ENCODE assay signal across 7 mouse cellular contexts in genomic region chr16:91597672-91598010, GRCm38 (mm10). TPM values are rescaled to one million over a fixed set of nuclear protein-coding genes. Genes with fewer than 3 reads are reported as not detected.
A peak's percentile ranks its signal among the peaks of the same experiment; 100 is the strongest.
DNase-seq lines count a peak whose midpoint lies in the region; ATAC-seq lines count a peak whose summit lies in the region.

Gene Tmem50b, minus strand, starts transcription at chr16:91597800.

- 0 out of 2 replicates have a peak, but pooled peaks cover 9% of the 10 kb centered on the region for H3K27me3 ChIP-seq in embryonic facial prominence, embryonic 12.5 days
- no peaks in the 10 kb centered on the region for H3K27me3 ChIP-seq in limb, embryonic 11.5 days (ENCODE audit: control insufficient read depth, insufficient read depth, low read length)
- peaks cover 3% of the 10 kb centered on the region; the same call in 1 of the 2 replicates for H3K27me3 ChIP-seq in midbrain, embryonic 14.5 days (ENCODE audit: control insufficient read depth, insufficient read depth, low read length)

- peak within 1 kb of the TSS; percentile 93 for H3K4me2 ChIP-seq in embryonic facial prominence, embryonic 12.5 days (replicated peaks)
- H3K4me2 ChIP-seq in limb, embryonic 11.5 days (ENCODE audit: low read depth, severe bottlenecking) = peak within 1 kb of the TSS; percentile 90
- H3K4me2 ChIP-seq in midbrain, embryonic 14.5 days (ENCODE audit: low read length) = peak within 1 kb of the TSS; percentile 82

- peaks cover 11% of the 10 kb centered on the region for H3K4me1 ChIP-seq in embryonic facial prominence, embryonic 12.5 days
- H3K4me1 ChIP-seq in limb, embryonic 11.5 days (ENCODE audit: control insufficient read depth, insufficient read depth, low read length) = 0 out of 2 replicates have a peak, but pooled peaks cover 2% of the 10 kb centered on the region
- peaks cover 9% of the 10 kb centered on the region; the same call in 1 of the 2 replicates for H3K4me1 ChIP-seq in midbrain, embryonic 14.5 days (ENCODE audit: control insufficient read depth, insufficient read depth, low read length)

- ATAC-seq in embryonic facial prominence, embryonic 12.5 days (ENCODE audit: insufficient number of reproducible peaks, insufficient read depth, low FRiP score, low TSS enrichment) = peak; percentile 97
- ATAC-seq in limb, embryonic 11.5 days (ENCODE audit: insufficient number of reproducible peaks, low FRiP score, low TSS enrichment, low read depth) = peak; percentile 99
- peak; percentile 100 for ATAC-seq in midbrain, embryonic 14.5 days (ENCODE audit: low FRiP score, low TSS enrichment)

- DNase-seq in adrenal gland, postnatal 25 days = peak; percentile 99
- DNase-seq in heart, adult 11 months = peak; percentile 100
- peak; percentile 99 for DNase-seq in kidney, adult 18-20 months
- DNase-seq in limb, embryonic 11.5 days (ENCODE audit: low spot score) = peak; percentile 98
- peak; percentile 98 for DNase-seq in midbrain, embryonic 14.5 days
- DNase-seq in spleen, adult 18-20 months = peak; percentile 99 to 100

- no peaks in the 10 kb centered on the region for H3K9me3 ChIP-seq in embryonic facial prominence, embryonic 12.5 days
- no peaks in the 10 kb centered on the region for H3K9me3 ChIP-seq in limb, embryonic 11.5 days (ENCODE audit: control insufficient read depth, low read length)
- no peaks in the 10 kb centered on the region for H3K9me3 ChIP-seq in midbrain, embryonic 14.5 days (ENCODE audit: control insufficient read depth, low read length)

- no peak within 1 kb of the TSS for H3K27ac ChIP-seq in embryonic facial prominence, embryonic 12.5 days
- H3K27ac ChIP-seq in limb, embryonic 11.5 days (replicated peaks; ENCODE audit: low read depth, low read length) = no peak within 1 kb of the TSS
- H3K27ac ChIP-seq in midbrain, embryonic 14.5 days (replicated peaks; ENCODE audit: low read depth, low read length) = peak within 1 kb of the TSS; percentile 79

- H3K4me3 ChIP-seq in embryonic facial prominence, embryonic 12.5 days = peak within 1 kb of the TSS; percentile 88
- peak within 1 kb of the TSS; percentile 51 for H3K4me3 ChIP-seq in limb, embryonic 11.5 days (ENCODE audit: low read depth, low read length)
- peak within 1 kb of the TSS; percentile 79 for H3K4me3 ChIP-seq in midbrain, embryonic 14.5 days (replicated peaks; ENCODE audit: low read depth, low read length)

- H3K36me3 ChIP-seq in embryonic facial prominence, embryonic 12.5 days = no peaks in the 10 kb centered on the region
- H3K36me3 ChIP-seq in limb, embryonic 11.5 days (ENCODE audit: control insufficient read depth, insufficient read depth, low read length) = no peaks in the 10 kb centered on the region
- no peaks in the 10 kb centered on the region for H3K36me3 ChIP-seq in midbrain, embryonic 14.5 days (ENCODE audit: control insufficient read depth, insufficient read depth, low read length)

- H3K9ac ChIP-seq in embryonic facial prominence, embryonic 12.5 days = peak within 1 kb of the TSS; percentile 69
- peak within 1 kb of the TSS; percentile 59 for H3K9ac ChIP-seq in limb, embryonic 11.5 days (ENCODE audit: low read length)
- peak within 1 kb of the TSS; percentile 84 for H3K9ac ChIP-seq in midbrain, embryonic 14.5 days (replicated peaks; ENCODE audit: low read length)

- WGBS in embryonic facial prominence, embryonic 12.5 days = under 1% methylated on average over 34 of the region's 34 CpGs
- WGBS in limb, embryonic 11.5 days = under 1% methylated on average over 34 of the region's 34 CpGs
- under 1% methylated on average over 34 of the region's 34 CpGs for WGBS in midbrain, embryonic 14.5 days

RNA-seq across cellular contexts. Expression of gene Tmem50b, which starts in this region (rescaled TPM):
- total RNA-seq in adrenal gland, postnatal 25 days (2021) = 57.9 and 58.3 TPM in 2 replicates
- 31.2 and 31.4 TPM in 2 replicates for polyA plus RNA-seq in embryonic facial prominence, embryonic 12.5 days (2016; fragmentation: Nextera tagmentation; extraction: Ambion mirVana)
- 31.6 and 32.4 TPM in 2 replicates for polyA plus RNA-seq in limb, embryonic 11.5 days (2014; fragmentation: Nextera tagmentation; extraction: Ambion mirVana)
- 72.3 and 77.8 TPM in 2 replicates for polyA plus RNA-seq in midbrain, embryonic 14.5 days (2014; fragmentation: Nextera tagmentation; extraction: Ambion mirVana)
